Mouse (Mus musculus): ENCODE results near the gene Slc39a13. TPM values are rescaled to one million over a fixed set of nuclear protein-coding genes. Genes with fewer than 3 reads are reported as not detected.

Slc39a13 gene
- total and polyA plus RNA-seq, 2 experiments from 2014 or later, result 22.6 to 37.1 TPM

- Histone ChIP-seq H3K9me3 (ENCODE audit: low read length) (no peaks in the 10 kb centered on the region), H3K27ac (no peak overlapping the region), H3K9ac (replicated peaks; ENCODE audit: low read length) (no peak overlapping the region), H3K4me1 (ENCODE audit: insufficient read depth, low read length) (no peaks in the 10 kb centered on the region), H3K4me2 (ENCODE audit: low read depth, low read length) (no peak overlapping the region), H3K27me3 (ENCODE audit: insufficient read depth, low read length) (no peaks in the 10 kb centered on the region), H3K36me3 (ENCODE audit: insufficient read depth, low read length) (peaks cover 18% of the 10 kb centered on the region; the same call in 1 of the 2 replicates), H3K4me3 (ENCODE audit: low read length) (no peak overlapping the region)
- DNase-seq (ENCODE audit: low spot score), result no peak
- no peak for ATAC-seq
- TF ChIP-seq CTCF (IDR thresholded peaks at IDR 0.05; ENCODE audit: low read depth), result no peak
- WGBS, result 97% methylated on average over 3 of the region's 3 CpGs
Measured at GRCm38 (mm10) chr2:91019911-91020310, 50.3 kb downstream of the Slc39a13 start.

GRCm38 (mm10) chr2:91018061-91018788, 52.0 kb downstream of the Slc39a13 start:
- Histone ChIP-seq H3K9me3 (ENCODE audit: low read length) (no peaks in the 10 kb centered on the region), H3K27ac (peak overlapping the region; percentile 36; the same call in 1 of the 2 replicates)
- ATAC-seq, result peak; percentile 50; the same call in 1 of the 2 replicates

GRCm38 (mm10) chr2:91015386-91015785, 54.8 kb downstream of the Slc39a13 start:
- ATAC-seq, result no peak
- TF ChIP-seq CTCF (IDR thresholded peaks at IDR 0.05; ENCODE audit: low read depth), result no peak
- WGBS, result 63% methylated on average over 4 of the region's 4 CpGs

More at GRCm38 (mm10) chr2:91018061-91018788, 52.0 kb downstream of the Slc39a13 start:
- peaks cover 34% of the 10 kb centered on the region; the same call in 1 of the 2 replicates for H3K36me3 ChIP-seq (ENCODE audit: insufficient read depth, low read length)
- no peak overlapping the region for H3K9ac ChIP-seq (replicated peaks; ENCODE audit: low read length)
- no peaks in the 10 kb centered on the region for H3K4me1 ChIP-seq (ENCODE audit: insufficient read depth, low read length)
- DNase-seq (ENCODE audit: low spot score), result peak; percentile 39
- 72% methylated on average over 8 of the region's 8 CpGs for WGBS
- no peak overlapping the region for H3K4me2 ChIP-seq (ENCODE audit: low read depth, low read length)
- H3K4me3 ChIP-seq (ENCODE audit: low read length), result no peak overlapping the region
- TF ChIP-seq CTCF (IDR thresholded peaks at IDR 0.05; ENCODE audit: low read depth), result peak; percentile 51; the same call in 1 of the 2 replicates
- H3K27me3 ChIP-seq (ENCODE audit: insufficient read depth, low read length), result no peaks in the 10 kb centered on the region

GRCm38 (mm10) chr2:91013881-91014280, 56.3 kb downstream of the Slc39a13 start:
- Histone ChIP-seq H3K4me2 (ENCODE audit: low read depth, low read length) (no peak overlapping the region), H3K27ac (no peak overlapping the region), H3K27me3 (ENCODE audit: insufficient read depth, low read length) (no peaks in the 10 kb centered on the region), H3K36me3 (ENCODE audit: insufficient read depth, low read length) (peaks cover 60% of the 10 kb centered on the region), H3K4me1 (ENCODE audit: insufficient read depth, low read length) (no peaks in the 10 kb centered on the region), H3K9me3 (ENCODE audit: low read length) (no peaks in the 10 kb centered on the region), H3K9ac (replicated peaks; ENCODE audit: low read length) (no peak overlapping the region), H3K4me3 (ENCODE audit: low read length) (no peak overlapping the region)
- ATAC-seq, result no peak
- no peak for TF ChIP-seq CTCF (IDR thresholded peaks at IDR 0.05; ENCODE audit: low read depth)
- 91% methylated on average over 2 of the region's 2 CpGs for WGBS
- DNase-seq (ENCODE audit: low spot score), result no peak

More at GRCm38 (mm10) chr2:91015386-91015785, 54.8 kb downstream of the Slc39a13 start:
- Histone ChIP-seq H3K27me3 (ENCODE audit: insufficient read depth, low read length) (no peaks in the 10 kb centered on the region), H3K36me3 (ENCODE audit: insufficient read depth, low read length) (peaks cover 49% of the 10 kb centered on the region), H3K27ac (peak overlapping the region; percentile 20; the same call in 1 of the 2 replicates), H3K9me3 (ENCODE audit: low read length) (no peaks in the 10 kb centered on the region), H3K9ac (replicated peaks; ENCODE audit: low read length) (no peak overlapping the region), H3K4me1 (ENCODE audit: insufficient read depth, low read length) (no peaks in the 10 kb centered on the region), H3K4me2 (ENCODE audit: low read depth, low read length) (no peak overlapping the region), H3K4me3 (ENCODE audit: low read length) (no peak overlapping the region)
- no peak for DNase-seq (ENCODE audit: low spot score)

Other genes starting within 250 kb of the Slc39a13 start
- 111 and 126 TPM in 2 replicates for gene Mtch2, start 223.3 kb downstream of the Slc39a13 start, total RNA-seq (2014; rRNA removed)
- gene Mtch2, start 223.3 kb downstream of the Slc39a13 start, polyA plus RNA-seq (2015; fragmentation: Nextera tagmentation; extraction: Ambion mirVana), result 202 and 214 TPM in 2 replicates
- 552 and 661 TPM in 2 replicates for gene C1qtnf4, start 184.6 kb downstream of the Slc39a13 start, total RNA-seq (2014; rRNA removed)
- 228 and 230 TPM in 2 replicates for gene C1qtnf4, start 184.6 kb downstream of the Slc39a13 start, polyA plus RNA-seq (2015; fragmentation: Nextera tagmentation; extraction: Ambion mirVana)
- 43.1 and 43.6 TPM in 2 replicates for gene Kbtbd4, start 165.7 kb downstream of the Slc39a13 start, total RNA-seq (2014; rRNA removed)
- 46.7 and 49.5 TPM in 2 replicates for gene Kbtbd4, start 165.7 kb downstream of the Slc39a13 start, polyA plus RNA-seq (2015; fragmentation: Nextera tagmentation; extraction: Ambion mirVana)
- 186 TPM in 2 replicates for gene Ndufs3, start 165.6 kb downstream of the Slc39a13 start, total RNA-seq (2014; rRNA removed)
- gene Ndufs3, start 165.6 kb downstream of the Slc39a13 start, polyA plus RNA-seq (2015; fragmentation: Nextera tagmentation; extraction: Ambion mirVana), result 271 and 274 TPM in 2 replicates
- 67.0 and 68.6 TPM in 2 replicates for gene Celf1, start 130.0 kb downstream of the Slc39a13 start, total RNA-seq (2014; rRNA removed)
- 59.6 and 63.1 TPM in 2 replicates for gene Celf1, start 130.0 kb downstream of the Slc39a13 start, polyA plus RNA-seq (2015; fragmentation: Nextera tagmentation; extraction: Ambion mirVana)
- gene Rapsn, start 34.8 kb downstream of the Slc39a13 start, total RNA-seq (2014; rRNA removed), result 0.22 TPM in 1 of 2 replicates, not detected in the other
- gene Rapsn, start 34.8 kb downstream of the Slc39a13 start, polyA plus RNA-seq (2015; fragmentation: Nextera tagmentation; extraction: Ambion mirVana), result 0.88 and 1.1 TPM in 2 replicates
- 154 and 160 TPM in 2 replicates for gene Psmc3, start 16.4 kb downstream of the Slc39a13 start, total RNA-seq (2014; rRNA removed)
- 249 and 261 TPM in 2 replicates for gene Psmc3, start 16.4 kb downstream of the Slc39a13 start, polyA plus RNA-seq (2015; fragmentation: Nextera tagmentation; extraction: Ambion mirVana)
- 3.0 and 8.5 TPM in 2 replicates for gene Spi1, start 12.0 kb upstream of the Slc39a13 start, total RNA-seq (2014; rRNA removed)
- gene Spi1, start 12.0 kb upstream of the Slc39a13 start, polyA plus RNA-seq (2015; fragmentation: Nextera tagmentation; extraction: Ambion mirVana), result 4.5 and 4.9 TPM in 2 replicates
- 0.25 and 0.37 TPM in 2 replicates for gene Mybpc3, start 47.7 kb upstream of the Slc39a13 start, total RNA-seq (2014; rRNA removed)
- gene Mybpc3, start 47.7 kb upstream of the Slc39a13 start, polyA plus RNA-seq (2015; fragmentation: Nextera tagmentation; extraction: Ambion mirVana), result 0.13 and 0.23 TPM in 2 replicates
- gene Madd, start 113.4 kb upstream of the Slc39a13 start, total RNA-seq (2014; rRNA removed), result 64.2 TPM in 2 replicates
- gene Madd, start 113.4 kb upstream of the Slc39a13 start, polyA plus RNA-seq (2015; fragmentation: Nextera tagmentation; extraction: Ambion mirVana), result 31.3 and 32.7 TPM in 2 replicates
- gene Nr1h3, start 132.4 kb upstream of the Slc39a13 start, total RNA-seq (2014; rRNA removed), result 4.4 and 4.8 TPM in 2 replicates
- gene Nr1h3, start 132.4 kb upstream of the Slc39a13 start, polyA plus RNA-seq (2015; fragmentation: Nextera tagmentation; extraction: Ambion mirVana), result 2.5 and 2.7 TPM in 2 replicates
- gene Acp2, start 132.5 kb upstream of the Slc39a13 start, total RNA-seq (2014; rRNA removed), result 48.5 and 151 TPM in 2 replicates
- 30.3 and 30.9 TPM in 2 replicates for gene Acp2, start 132.5 kb upstream of the Slc39a13 start, polyA plus RNA-seq (2015; fragmentation: Nextera tagmentation; extraction: Ambion mirVana)
- gene Ddb2, start 166.6 kb upstream of the Slc39a13 start, total RNA-seq (2014; rRNA removed), result 7.6 and 11.3 TPM in 2 replicates
- gene Ddb2, start 166.6 kb upstream of the Slc39a13 start, polyA plus RNA-seq (2015; fragmentation: Nextera tagmentation; extraction: Ambion mirVana), result 11.5 and 12.9 TPM in 2 replicates
- 16.3 and 25.7 TPM in 2 replicates for gene Pacsin3, start 185.5 kb upstream of the Slc39a13 start, total RNA-seq (2014; rRNA removed)
- 26.0 and 26.1 TPM in 2 replicates for gene Pacsin3, start 185.5 kb upstream of the Slc39a13 start, polyA plus RNA-seq (2015; fragmentation: Nextera tagmentation; extraction: Ambion mirVana)
- 41.8 and 54.4 TPM in 2 replicates for gene Arfgap2, start 194.6 kb upstream of the Slc39a13 start, total RNA-seq (2014; rRNA removed)
- 53.8 and 54.1 TPM in 2 replicates for gene Arfgap2, start 194.6 kb upstream of the Slc39a13 start, polyA plus RNA-seq (2015; fragmentation: Nextera tagmentation; extraction: Ambion mirVana)

All from hindbrain, postnatal 0 days (tissue).